ENCODE assay signal across 15 mouse cellular contexts in genomic region chr16:35663831-35664414, GRCm38 (mm10).
"Had no signal": no experiment of that assay in that cellular context is flagged by ENCODE, and none has a peak within 500 bp of the region (broad histone marks: within the 10 kb centered on the region; RNA-seq: fewer than 3 reads in every experiment).

No protein-coding gene starts in this region.

- H3K4me2 ChIP-seq: limb, embryonic 12.5 days; liver, embryonic 13.5 days; lung, embryonic 15.5 days; midbrain, embryonic 15.5 days; neural tube, embryonic 13.5 days; stomach, embryonic 15.5 days had no signal

- H3K4me3 ChIP-seq: layer of hippocampus, adult 2 months; limb, embryonic 12.5 days; liver, embryonic 13.5 days; lung, embryonic 15.5 days; midbrain, embryonic 15.5 days; neural tube, embryonic 13.5 days; stomach, embryonic 15.5 days had no signal

- H3K4me1 ChIP-seq: midbrain, embryonic 15.5 days had no signal

- DNase-seq: kidney, postnatal 10 days; kidney, postnatal 4 days; liver; liver, embryonic 13.5 days; liver, postnatal 0 days; lung, postnatal 14 days; right cerebral cortex, postnatal 14 days; thymus, adult 2 months; thymus, postnatal 25 days had no signal

- H3K9me3 ChIP-seq: limb, embryonic 12.5 days; liver, embryonic 13.5 days; lung, embryonic 15.5 days; midbrain, embryonic 15.5 days; neural tube, embryonic 13.5 days; stomach, embryonic 15.5 days had no signal

- H3K27ac ChIP-seq: layer of hippocampus, adult 2 months; limb, embryonic 12.5 days; liver, embryonic 13.5 days; lung, embryonic 15.5 days; midbrain, embryonic 15.5 days; neural tube, embryonic 13.5 days; stomach, embryonic 15.5 days had no signal

- ATAC-seq: liver, postnatal 0 days; midbrain, embryonic 15.5 days had no signal

- H3K9ac ChIP-seq: limb, embryonic 12.5 days; liver, embryonic 13.5 days; liver, postnatal 0 days; lung, embryonic 15.5 days; midbrain, embryonic 15.5 days; neural tube, embryonic 13.5 days; stomach, embryonic 15.5 days had no signal

- H3K36me3 ChIP-seq: liver, embryonic 13.5 days; lung, embryonic 15.5 days; stomach, embryonic 15.5 days had no signal
